Mouse (Mus musculus) retina, adult 2 months (tissue): Measurements from ENCODE around the gene Mzt1.

Source experiments
- DNase-seq: peaks from one replicate; pipeline ENCODE4 v3.0.0-alpha.2; 2012; ENCODE audit warnings: low read depth, low spot score

Mzt1 gene

GRCm38 (mm10) chr14:99018691-99019090 is 27.2 kb downstream of the Mzt1 start:
- DNase-seq = no peak

- DNase-seq = no peak
Measured at GRCm38 (mm10) chr14:99010920-99011313, 35.0 kb downstream of the Mzt1 start.

- no peak for DNase-seq
Measured at GRCm38 (mm10) chr14:99010224-99010919, 35.6 kb downstream of the Mzt1 start.

DNA sequence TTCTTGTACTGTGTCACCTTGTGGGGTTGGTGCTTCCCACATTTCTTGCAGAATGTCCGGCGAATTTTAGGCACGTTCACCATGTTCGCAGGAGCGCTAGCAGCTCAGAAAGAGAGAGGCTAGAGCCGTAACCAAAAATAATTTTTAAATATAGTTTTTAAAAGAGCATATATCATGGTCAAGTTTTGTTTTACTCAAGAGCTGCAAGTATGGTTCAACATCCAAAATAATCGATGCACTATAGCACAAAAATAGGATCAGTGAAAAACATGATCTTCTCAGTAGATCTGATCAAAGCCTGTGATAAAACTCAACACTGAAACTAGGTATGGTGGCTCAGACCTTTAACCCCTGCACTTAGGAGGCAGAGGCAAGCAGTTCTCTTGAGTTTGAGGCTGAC is 51.7 kb downstream of the Mzt1 start, which contains the start of gene Rpl36a-ps1:
Gene Rpl36a-ps1 (minus strand): TSS at position 101 of the 400 bp plus-strand sequence.
- no peak for DNase-seq

GRCm38 (mm10) chr14:98992482-98992881 is 53.5 kb downstream of the Mzt1 start:
- DNase-seq = no peak

DNA sequence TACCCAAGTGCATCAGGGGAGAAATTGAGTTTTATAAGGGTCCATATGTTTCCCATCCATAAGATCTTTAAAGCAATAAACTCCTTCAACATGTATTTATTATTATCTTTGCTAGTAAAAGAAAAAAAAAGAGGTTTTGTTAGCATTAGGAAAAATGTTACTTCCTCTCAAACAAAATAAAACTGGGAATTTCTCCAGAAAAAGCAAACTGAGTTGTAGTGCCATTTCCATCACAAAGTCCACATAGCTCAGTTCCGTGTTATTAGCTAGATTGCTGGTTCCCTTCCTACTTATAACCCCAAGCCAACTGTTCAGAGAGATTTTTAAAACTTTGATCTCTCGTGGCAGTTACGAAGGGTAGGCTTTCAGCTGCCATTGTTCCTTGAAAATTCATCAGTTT is 55.3 kb downstream of the Mzt1 start:
- DNase-seq = no peak

GRCm38 (mm10) chr14:98989818-98990217 is 56.1 kb downstream of the Mzt1 start:
- no peak for DNase-seq
